Mouse (Mus musculus): ENCODE data around the gene N4bp3. TPM values are rescaled to one million over a fixed set of nuclear protein-coding genes. Genes with fewer than 3 reads are reported as not detected.
"Not testable (repeated sequence)": the region's sequence is repeated elsewhere in the genome, so short reads cannot be mapped to it uniquely, and the experiment has no call there.

The N4bp3 gene
- total RNA-seq, 1 experiment, result 23.7 TPM

GRCm38 (mm10) chr11:51633721-51634120 is 16.9 kb downstream of the N4bp3 start:
- H3K4me1 ChIP-seq (ENCODE audit: control insufficient read depth in 2 of 2, insufficient read depth in 2 of 2, low read length in 2 of 2, poor library complexity in 1 of 2), result peaks cover 4 to 17% of the 10 kb centered on the region in 2 experiments; a peak in 3 of 4 replicates

GRCm38 (mm10) chr11:51633200-51633599 is 17.4 kb downstream of the N4bp3 start:
- DNase-seq (ENCODE audit: low read depth, low spot score); H3K9me3 ChIP-seq (ENCODE audit: control insufficient read depth, insufficient read depth, low read depth, low read length); in situ Hi-C loops (cut with MboI; ENCODE audit: low sequenced_read_pairs in 2 of 2, unreplicated experiment in 2 of 2); H3K9ac ChIP-seq (ENCODE audit: insufficient read depth, low read depth, low read length, poor library complexity, severe bottlenecking): not testable (repeated sequence)
- Histone ChIP-seq H3K4me1 (ENCODE audit: control insufficient read depth in 2 of 2, insufficient read depth in 2 of 2, low read length in 2 of 2, poor library complexity in 1 of 2) (peaks cover 4 to 17% of the 10 kb centered on the region in 2 experiments; a peak in 3 of 4 replicates), H3K4me3 (ENCODE audit: insufficient read depth in 1 of 2, low read depth in 1 of 2, low read length in 2 of 2, poor library complexity in 1 of 2, severe bottlenecking in 1 of 2) (peak overlapping the region in 1 of 2 experiments; percentile 14; a peak in 1 of 4 replicates), H3K27ac (ENCODE audit: insufficient read depth, low read depth, low read length, poor library complexity, severe bottlenecking) (peak overlapping the region; percentile 49; the same call in 1 of the 2 replicates), H3K36me3 (ENCODE audit: control insufficient read depth, insufficient read depth, low read length, poor library complexity, severe bottlenecking) (peaks cover 21% of the 10 kb centered on the region)

More at GRCm38 (mm10) chr11:51633721-51634120, 16.9 kb downstream of the N4bp3 start:
- peaks cover 18% of the 10 kb centered on the region for H3K36me3 ChIP-seq (ENCODE audit: control insufficient read depth, insufficient read depth, low read length, poor library complexity, severe bottlenecking)
- peak overlapping the region; percentile 85; the same call in 1 of the 2 replicates for H3K9ac ChIP-seq (ENCODE audit: insufficient read depth, low read depth, low read length, poor library complexity, severe bottlenecking)
- TF ChIP-seq ZC3H11A (IDR thresholded peaks at IDR 0.05; ENCODE audit: borderline replicate concordance, low read depth, low read length), result no peak
- TF ChIP-seq CHD2 (IDR thresholded peaks at IDR 0.05; ENCODE audit: low read depth, low read length), result no peak
- TF ChIP-seq HCFC1 (IDR thresholded peaks at IDR 0.05; ENCODE audit: borderline replicate concordance, insufficient read depth, low read length), result no peak
- no peak for TF ChIP-seq ZNF384 (IDR thresholded peaks at IDR 0.05; ENCODE audit: low read depth, low read length)
- no peak for TF ChIP-seq MAFK (IDR thresholded peaks at IDR 0.05; ENCODE audit: insufficient read depth, low read depth, low read length)
- in situ Hi-C loops (cut with MboI; ENCODE audit: low sequenced_read_pairs in 2 of 2, unreplicated experiment in 2 of 2), result no loop called here
- peak overlapping the region; percentile 78; the same call in 1 of the 2 replicates for H3K27ac ChIP-seq (ENCODE audit: insufficient read depth, low read depth, low read length, poor library complexity, severe bottlenecking)
- H3K4me3 ChIP-seq (ENCODE audit: insufficient read depth in 1 of 2, low read depth in 1 of 2, low read length in 2 of 2, poor library complexity in 1 of 2, severe bottlenecking in 1 of 2), result peak overlapping the region in 1 of 2 experiments; percentile 93; a peak in 2 of 4 replicates
- DNase-seq (ENCODE audit: low read depth, low spot score), result no peak
- no peaks in the 10 kb centered on the region for H3K9me3 ChIP-seq (ENCODE audit: control insufficient read depth, insufficient read depth, low read depth, low read length)

GRCm38 (mm10) chr11:51632130-51632753 is 18.4 kb downstream of the N4bp3 start:
- no peak overlapping the region for H3K4me3 ChIP-seq (ENCODE audit: insufficient read depth in 1 of 2, low read depth in 1 of 2, low read length in 2 of 2, poor library complexity in 1 of 2, severe bottlenecking in 1 of 2)
- H3K4me1 ChIP-seq (ENCODE audit: control insufficient read depth in 2 of 2, insufficient read depth in 2 of 2, low read length in 2 of 2, poor library complexity in 1 of 2), result peaks cover 4 to 17% of the 10 kb centered on the region in 2 experiments; a peak in 3 of 4 replicates
- no peak overlapping the region; the same call in 1 of the 2 replicates for H3K9ac ChIP-seq (ENCODE audit: insufficient read depth, low read depth, low read length, poor library complexity, severe bottlenecking)
- no peaks in the 10 kb centered on the region for H3K9me3 ChIP-seq (ENCODE audit: control insufficient read depth, insufficient read depth, low read depth, low read length)
- TF ChIP-seq ZC3H11A (IDR thresholded peaks at IDR 0.05; ENCODE audit: borderline replicate concordance, low read depth, low read length), result no peak
- no peak for TF ChIP-seq HCFC1 (IDR thresholded peaks at IDR 0.05; ENCODE audit: borderline replicate concordance, insufficient read depth, low read length)
- TF ChIP-seq CHD2 (IDR thresholded peaks at IDR 0.05; ENCODE audit: low read depth, low read length), result no peak
- no peak for TF ChIP-seq ZNF384 (IDR thresholded peaks at IDR 0.05; ENCODE audit: low read depth, low read length)
- TF ChIP-seq MAFK (IDR thresholded peaks at IDR 0.05; ENCODE audit: insufficient read depth, low read depth, low read length), result no peak
- no peak for DNase-seq (ENCODE audit: low read depth, low spot score)
- H3K36me3 ChIP-seq (ENCODE audit: control insufficient read depth, insufficient read depth, low read length, poor library complexity, severe bottlenecking), result peaks cover 30% of the 10 kb centered on the region
- in situ Hi-C loops (cut with MboI; ENCODE audit: low sequenced_read_pairs in 2 of 2, unreplicated experiment in 2 of 2), result no loop called here
- H3K27ac ChIP-seq (ENCODE audit: insufficient read depth, low read depth, low read length, poor library complexity, severe bottlenecking), result no peak overlapping the region

- H3K9me3 ChIP-seq (ENCODE audit: control insufficient read depth, insufficient read depth, low read depth, low read length), result no peaks in the 10 kb centered on the region
- H3K9ac ChIP-seq (ENCODE audit: insufficient read depth, low read depth, low read length, poor library complexity, severe bottlenecking), result no peak overlapping the region
- H3K36me3 ChIP-seq (ENCODE audit: control insufficient read depth, insufficient read depth, low read length, poor library complexity, severe bottlenecking), result peaks cover 52% of the 10 kb centered on the region
- DNase-seq (ENCODE audit: low read depth, low spot score), result no peak
- no peak overlapping the region for H3K4me3 ChIP-seq (ENCODE audit: insufficient read depth in 1 of 2, low read depth in 1 of 2, low read length in 2 of 2, poor library complexity in 1 of 2, severe bottlenecking in 1 of 2)
- TF ChIP-seq HCFC1 (IDR thresholded peaks at IDR 0.05; ENCODE audit: borderline replicate concordance, insufficient read depth, low read length) (no peak), ZNF384 (IDR thresholded peaks at IDR 0.05; ENCODE audit: low read depth, low read length) (no peak)
- in situ Hi-C loops (cut with MboI; ENCODE audit: low sequenced_read_pairs in 2 of 2, unreplicated experiment in 2 of 2), result no loop called here
- no peak overlapping the region for H3K27ac ChIP-seq (ENCODE audit: insufficient read depth, low read depth, low read length, poor library complexity, severe bottlenecking)
- peaks cover 4 to 22% of the 10 kb centered on the region in 2 experiments; a peak in 3 of 4 replicates for H3K4me1 ChIP-seq (ENCODE audit: control insufficient read depth in 2 of 2, insufficient read depth in 2 of 2, low read length in 2 of 2, poor library complexity in 1 of 2)
These were observed 20.9 kb downstream of the N4bp3 start for GRCm38 (mm10) chr11:51629651-51630314.

Measured in ES-E14 (cell line).